Mouse (Mus musculus) adrenal gland, postnatal 14 days (tissue): ENCODE data around the gene Ccdc39. TPM values are rescaled to one million over a fixed set of nuclear protein-coding genes. Genes with fewer than 3 reads are reported as not detected.
A peak's percentile ranks its signal among the peaks of the same experiment; 100 is the strongest.

ENCODE experiments used
- DNase-seq: peaks from one replicate; pipeline ENCODE4 v3.0.0; 2021; ENCODE audit warnings: mixed read lengths
- long read RNA-seq, 2 experiments: library from polyadenylated mRNA; stranded (forward); transcript quantifications; one replicate each; pipeline ENCODE4 v2.0.0; 2021
- total RNA-seq: library from RNA; stranded (reverse); gene quantifications from 2 replicates; pipeline ENCODE4 v1.2.3, GENCODE M21; 2021

The Ccdc39 gene
- total RNA-seq, result 0.85 and 1.4 TPM in 2 replicates
- long read RNA-seq, experiment 1, partial matches to known transcripts, result 1 of 2 reads
- long read RNA-seq, experiment 1, other reads (novel, unspliced or antisense), result 1 of 2 reads
- long read RNA-seq, experiment 2, partial matches to known transcripts, result 1 of 2 reads
- long read RNA-seq, experiment 2, other reads (novel, unspliced or antisense), result 1 of 2 reads

DNA sequence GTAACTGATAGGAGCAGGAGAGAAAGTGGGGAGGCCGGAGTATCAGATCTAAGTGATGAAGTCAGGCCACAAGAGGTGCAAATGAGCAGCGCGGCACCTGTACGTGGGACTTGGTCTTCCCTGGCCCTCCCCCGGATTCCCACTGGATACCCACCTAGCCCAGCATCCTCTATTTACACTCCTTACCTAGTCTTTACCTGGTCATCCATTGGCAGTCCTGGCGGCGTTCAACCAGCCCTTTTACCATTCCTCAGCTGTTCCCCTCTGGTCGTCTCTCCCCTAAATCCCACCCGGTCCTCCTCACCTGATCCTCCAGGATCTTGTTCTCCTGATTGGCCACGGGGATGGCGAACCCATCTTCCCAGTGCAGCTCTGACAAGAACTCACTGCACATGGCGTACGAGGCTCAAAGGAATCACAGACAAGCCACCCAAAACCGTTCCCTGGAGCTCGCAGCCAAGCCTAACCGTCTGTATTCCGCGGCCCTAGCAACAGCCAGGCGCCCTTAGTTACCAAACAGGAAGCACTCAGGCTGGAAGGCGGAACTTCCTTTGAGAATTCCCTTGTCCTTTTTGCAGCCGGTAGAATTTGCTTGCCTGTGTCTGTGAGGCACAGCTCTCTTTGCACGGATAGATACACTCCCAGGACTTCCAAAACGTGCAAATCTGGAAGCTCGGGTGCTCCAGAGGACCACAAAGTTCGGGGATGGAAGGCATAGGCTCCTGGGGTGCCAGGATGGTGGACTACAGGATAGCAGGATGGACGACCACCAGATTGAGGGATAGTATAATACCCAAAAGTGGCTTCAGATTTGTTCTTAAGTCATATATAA lies at the start of gene Ccdc39:
Gene Ccdc39, minus strand, starts transcription at position 510 of the 832 bp plus-strand sequence.
- DNase-seq, result peak; percentile 83

DNA sequence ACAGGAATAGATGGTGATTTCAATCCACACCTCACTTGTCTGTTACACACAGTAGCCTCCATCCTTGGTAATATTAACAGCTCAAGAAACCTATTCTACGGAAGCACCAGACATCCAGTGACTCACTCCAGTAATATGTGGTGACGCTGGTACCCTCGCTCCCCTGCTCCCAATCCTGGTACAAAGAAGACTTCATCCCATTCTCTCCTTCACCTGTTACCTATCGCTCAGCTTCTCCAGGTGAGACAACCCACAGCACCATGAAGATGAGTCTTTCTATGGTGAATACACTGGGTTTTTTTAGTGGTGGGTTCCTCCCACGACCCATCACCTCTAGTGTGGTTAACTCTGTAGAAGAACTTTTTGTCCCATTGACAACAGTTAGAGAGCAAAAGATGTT lies 49.3 kb upstream of the Ccdc39 start:
- DNase-seq, result no peak

DNA sequence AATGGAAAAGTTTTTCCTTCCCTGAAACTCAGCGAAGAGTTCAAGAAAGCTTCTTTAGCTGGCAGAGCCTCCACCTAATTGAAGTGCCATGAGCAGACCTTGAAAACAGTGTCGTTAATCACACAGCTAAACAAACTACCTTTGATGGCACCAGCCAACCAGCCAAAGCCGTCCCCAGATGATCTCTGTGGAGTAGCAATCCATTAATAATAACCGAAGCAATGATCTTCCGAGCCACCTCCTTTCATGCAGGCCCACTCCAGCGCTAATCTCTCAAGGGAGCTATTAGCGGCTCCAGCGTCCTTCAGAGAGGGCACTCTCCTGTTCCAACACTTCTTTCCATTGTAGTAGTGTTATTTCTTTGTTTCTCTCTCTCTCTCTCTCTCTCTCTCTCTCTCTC lies 43.3 kb upstream of the Ccdc39 start:
- DNase-seq, result peak; percentile 25

- no peak for DNase-seq
Observed at GRCm38 (mm10) chr3:33883105-33883504, 39.0 kb upstream of the Ccdc39 start.

DNA sequence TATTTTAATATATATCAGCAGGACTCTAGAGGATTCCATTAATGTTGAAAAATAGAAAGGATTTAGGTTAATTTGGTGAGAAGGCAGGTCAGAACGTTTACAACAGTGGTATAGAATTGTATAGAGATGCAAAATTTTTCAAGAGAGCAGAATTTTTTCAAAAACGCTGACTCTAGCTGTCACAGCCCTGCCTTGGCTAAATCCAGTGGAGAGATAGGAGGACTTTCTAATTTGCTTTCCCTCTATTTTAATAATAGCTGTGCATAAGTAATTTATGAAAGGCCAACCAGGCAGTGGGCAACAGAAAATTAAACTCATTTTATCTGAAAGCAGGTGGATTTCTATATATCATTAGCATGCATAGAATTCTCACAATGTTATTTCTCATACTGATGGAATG lies 38.6 kb upstream of the Ccdc39 start:
- no peak for DNase-seq

GRCm38 (mm10) chr3:33878661-33879060 lies 34.6 kb upstream of the Ccdc39 start:
- DNase-seq, result no peak

DNA sequence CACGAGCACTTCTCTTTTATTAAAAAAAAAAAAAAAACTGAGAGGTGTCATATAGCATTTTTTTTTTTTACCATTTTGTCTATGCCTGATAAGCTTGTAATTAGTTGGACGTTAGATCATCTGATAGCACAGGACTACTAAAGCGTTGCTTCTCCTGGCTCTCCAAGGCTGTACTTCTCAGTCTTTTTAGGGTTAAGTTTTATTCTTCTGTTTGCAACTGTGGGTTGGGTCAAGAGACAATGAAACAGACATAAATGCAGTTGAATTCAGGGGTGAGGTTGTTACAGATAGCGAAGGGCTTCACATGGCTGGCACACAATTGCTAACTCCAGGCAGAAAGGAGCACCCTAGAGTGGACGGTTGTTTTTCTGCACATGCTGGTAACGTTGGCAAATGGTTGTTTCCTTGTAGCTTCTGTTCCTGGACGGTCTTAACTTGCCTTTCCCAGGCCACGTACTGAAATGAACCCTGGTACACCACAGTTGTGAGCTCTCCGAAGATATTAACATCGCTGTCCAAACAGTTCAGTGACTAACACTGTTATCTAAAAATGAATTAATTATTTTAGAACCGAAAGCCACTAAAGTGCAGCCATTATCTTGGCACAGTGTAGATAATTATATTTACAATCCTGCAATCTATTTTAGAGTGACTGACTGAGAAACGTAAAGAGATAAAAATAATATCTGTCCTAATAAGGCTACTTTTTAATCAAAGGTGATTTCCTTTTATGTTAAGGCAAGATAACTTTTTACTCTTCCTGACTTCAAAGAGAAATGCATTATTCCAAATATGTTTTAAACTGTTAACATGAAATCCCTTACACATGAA lies 30.6 kb upstream of the Ccdc39 start:
- DNase-seq, result no peak

GRCm38 (mm10) chr3:33873837-33874236 lies 29.7 kb upstream of the Ccdc39 start:
- DNase-seq, result no peak

GRCm38 (mm10) chr3:33873366-33873765 lies 29.3 kb upstream of the Ccdc39 start:
- DNase-seq, result no peak

DNA sequence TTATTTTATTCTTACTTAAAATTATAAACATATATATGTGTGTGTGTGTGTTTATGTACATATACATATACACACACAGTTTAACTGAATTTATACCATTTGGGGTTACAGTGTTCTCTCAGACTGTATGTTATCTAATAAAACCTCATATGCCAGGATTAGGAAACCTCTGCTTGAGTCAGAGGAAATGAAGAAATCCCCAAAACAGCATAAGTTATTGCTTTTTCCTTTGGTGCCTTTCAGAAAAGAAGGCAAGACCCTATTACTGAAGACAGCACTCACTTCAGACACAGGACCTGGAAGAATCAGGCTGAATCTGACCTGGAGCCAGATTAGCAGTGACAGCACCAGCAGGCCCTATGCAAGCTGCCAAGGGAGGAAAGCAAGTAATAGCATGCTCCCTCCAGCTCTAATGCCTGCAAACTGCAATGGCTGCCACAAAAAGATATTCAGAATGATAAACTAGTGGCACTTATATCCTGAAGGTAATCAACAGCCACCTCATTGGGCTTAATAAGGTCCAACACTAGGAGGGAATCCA lies 20.0 kb upstream of the Ccdc39 start:
- no peak for DNase-seq

GRCm38 (mm10) chr3:33858939-33859338 lies 14.8 kb upstream of the Ccdc39 start:
- DNase-seq, result no peak

GRCm38 (mm10) chr3:33853062-33853461 lies 9.0 kb upstream of the Ccdc39 start:
- no peak for DNase-seq

GRCm38 (mm10) chr3:33850856-33851255 lies 6.7 kb upstream of the Ccdc39 start:
- no peak for DNase-seq

- DNase-seq, result no peak
Observed at GRCm38 (mm10) chr3:33846639-33847038, 2.5 kb upstream of the Ccdc39 start.

DNA sequence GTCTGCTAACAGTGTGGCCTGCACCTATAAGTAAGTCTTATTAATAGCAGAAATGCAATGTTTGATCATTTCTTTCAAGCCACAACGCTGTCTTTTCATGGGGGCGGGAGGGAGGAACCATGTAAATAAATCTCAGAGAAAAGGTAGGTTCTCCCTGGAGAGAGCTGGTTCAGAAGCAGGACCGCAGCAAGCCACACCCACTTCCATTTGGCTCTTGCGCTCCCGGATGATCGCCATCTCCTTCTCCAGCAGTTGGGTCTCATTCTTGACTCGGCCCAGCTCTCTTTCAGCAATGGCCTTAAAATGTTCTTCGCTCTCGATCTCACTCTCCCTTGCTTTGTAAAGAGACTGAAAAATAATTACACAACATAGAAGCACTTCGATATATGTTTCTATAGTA lies 5.2 kb downstream of the Ccdc39 start:
- DNase-seq, result peak; percentile 17

- DNase-seq, result no peak
Observed at GRCm38 (mm10) chr3:33836576-33836975, 7.5 kb downstream of the Ccdc39 start.

DNA sequence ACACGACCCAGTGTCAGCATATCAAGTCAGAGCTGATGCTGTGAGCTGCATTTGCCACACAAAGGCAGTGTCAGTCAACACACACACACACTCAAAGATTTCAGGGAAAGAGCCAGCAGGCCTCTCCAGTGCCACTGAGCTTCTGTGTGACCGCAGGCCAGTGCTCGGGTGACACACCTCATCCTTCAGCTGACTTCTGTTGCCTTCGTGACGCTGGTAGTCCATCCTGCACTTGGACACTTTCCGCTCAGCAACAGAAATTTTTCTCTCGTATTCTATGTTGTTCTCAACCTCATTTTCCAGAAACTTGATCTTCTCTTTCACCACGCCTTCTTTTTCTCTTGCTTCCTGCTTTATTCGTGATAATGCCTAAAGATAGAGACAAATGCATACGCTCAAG lies 11.8 kb downstream of the Ccdc39 start:
- no peak for DNase-seq

DNA sequence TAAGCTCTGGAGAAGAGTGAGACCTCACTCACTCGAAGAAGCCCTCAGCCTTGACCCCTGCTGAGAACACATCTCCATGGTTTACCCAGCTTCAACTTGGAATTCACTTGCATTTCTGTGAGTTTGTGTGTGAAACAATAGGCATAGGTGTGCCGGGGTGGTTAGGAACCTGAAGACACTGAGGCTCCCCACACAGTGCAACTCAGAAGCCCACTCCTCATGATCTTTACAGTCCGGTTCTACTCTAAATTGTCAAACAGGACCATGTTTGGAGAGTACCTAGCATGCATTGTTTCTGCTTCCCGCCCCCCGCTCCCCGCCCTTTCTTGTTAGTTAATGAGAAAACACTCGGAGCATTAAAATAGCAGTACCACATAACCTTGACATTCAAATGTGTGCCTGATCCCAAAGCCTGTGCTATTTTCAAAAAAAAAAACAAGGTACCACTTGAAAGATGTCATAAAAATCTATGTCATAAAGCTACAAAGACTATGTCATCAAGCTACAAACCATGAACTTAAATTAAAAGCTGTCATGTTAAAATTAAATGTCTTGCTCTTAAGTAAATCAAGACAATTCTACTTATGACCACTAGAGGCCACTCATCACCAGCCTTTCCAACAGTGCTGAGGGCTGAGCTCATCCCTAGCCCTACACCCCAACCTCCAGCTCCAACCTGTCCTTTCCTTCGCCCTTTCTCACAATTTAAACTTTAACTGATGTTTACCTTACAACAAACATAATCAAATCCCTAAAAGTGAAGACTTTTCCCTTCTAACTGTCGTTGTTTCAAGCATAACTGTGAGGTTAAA lies 19.8 kb downstream of the Ccdc39 start:
- peak; percentile 56 for DNase-seq

- DNase-seq, result no peak
Observed at GRCm38 (mm10) chr3:33807151-33807550, 37.0 kb downstream of the Ccdc39 start.

- DNase-seq, result no peak
Observed at GRCm38 (mm10) chr3:33800513-33800820, 43.6 kb downstream of the Ccdc39 start.

GRCm38 (mm10) chr3:33799617-33800512 lies 44.2 kb downstream of the Ccdc39 start, which contains the start of gene Ttc14:
Ttc14 (plus strand) TSS chr3:33799832.
- DNase-seq, result peak; percentile 99
